Mouse (Mus musculus) cerebellum, adult 11-12 months (tissue): ENCODE data around the gene St6galnac3.
A peak's percentile ranks its signal among the peaks of the same experiment; 100 is the strongest.

Experiments used
- DNase-seq: peaks from one replicate; pipeline ENCODE4 v3.0.0; 2022

St6galnac3 gene

DNA sequence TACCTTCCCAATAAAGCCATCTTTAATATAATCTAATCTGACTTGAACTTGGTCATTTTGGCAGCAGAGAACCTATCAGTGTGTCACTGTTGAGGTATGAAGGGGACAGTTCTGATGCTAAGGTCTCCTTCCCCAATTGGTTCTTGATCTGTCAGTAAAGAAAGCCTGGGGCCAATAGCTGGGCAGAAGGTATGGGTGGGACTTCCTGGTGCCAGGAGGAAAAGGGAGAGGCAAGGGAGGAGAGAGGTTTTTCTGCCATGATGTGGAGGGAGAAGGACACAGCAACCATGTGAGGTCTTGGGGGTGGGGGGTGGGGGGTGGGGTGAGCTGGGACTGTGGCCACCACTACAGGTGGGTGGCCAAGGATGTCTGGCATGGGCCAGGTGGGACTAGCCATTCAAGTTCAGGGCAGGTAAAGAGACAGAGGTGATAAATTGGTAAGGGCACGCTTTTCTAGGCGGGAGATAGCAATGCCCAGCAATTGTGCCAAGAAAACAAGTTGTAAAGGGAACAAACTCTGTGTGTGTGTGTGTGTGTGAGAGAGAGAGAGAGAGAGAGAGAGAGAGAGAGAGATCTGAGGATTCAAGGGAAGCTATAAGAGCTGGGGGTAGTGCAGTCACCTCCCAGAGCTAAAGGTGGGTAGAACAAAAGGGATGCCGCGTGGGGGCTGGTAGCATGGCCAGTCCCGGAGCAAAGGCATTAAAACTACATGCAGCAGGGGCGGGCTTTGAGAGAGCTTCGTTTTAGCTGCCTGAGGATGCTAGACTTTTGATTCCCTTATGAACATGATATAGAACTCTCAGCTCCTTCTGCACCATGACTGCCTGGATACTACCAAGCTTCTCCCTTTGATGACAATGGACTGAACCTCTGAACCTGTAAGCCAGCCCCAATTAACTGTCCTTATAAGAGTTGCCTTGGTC lies 271.6 kb downstream of the St6galnac3 start:
- DNase-seq: no peak

DNA sequence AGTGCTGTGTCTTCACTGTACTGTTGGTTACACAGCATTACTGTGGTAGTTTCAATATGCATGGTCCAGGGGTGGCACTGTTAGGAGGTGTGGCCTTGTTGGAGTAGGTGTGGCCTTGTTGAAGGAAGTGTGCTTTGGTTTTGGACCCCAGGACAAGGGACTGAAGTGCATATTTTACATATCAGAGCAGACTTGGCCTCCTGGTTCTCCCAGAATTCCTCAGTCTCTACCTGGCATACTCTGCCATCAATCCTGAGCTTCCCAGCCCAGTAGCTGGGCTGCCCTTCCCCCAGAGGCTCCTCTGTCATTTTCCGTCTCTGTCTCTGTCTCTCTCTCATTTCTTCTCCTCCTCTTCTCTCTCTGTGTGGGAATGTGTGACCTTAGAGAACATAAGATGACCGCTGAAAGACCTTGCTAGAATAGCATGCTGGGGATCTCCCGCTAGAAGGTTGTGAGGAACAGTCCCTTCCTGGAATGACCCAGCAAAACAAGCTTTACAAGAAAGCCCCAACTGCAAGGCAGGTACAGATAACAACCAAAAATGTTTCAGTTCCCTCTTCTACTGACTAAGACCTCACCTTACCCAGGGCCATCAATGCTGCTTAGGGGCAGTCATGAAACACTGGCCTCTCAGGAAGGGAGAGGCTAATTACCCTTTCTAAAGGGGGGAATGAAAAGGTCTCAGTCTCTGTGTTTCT lies 272.5 kb downstream of the St6galnac3 start:
- no peak for DNase-seq

DNA sequence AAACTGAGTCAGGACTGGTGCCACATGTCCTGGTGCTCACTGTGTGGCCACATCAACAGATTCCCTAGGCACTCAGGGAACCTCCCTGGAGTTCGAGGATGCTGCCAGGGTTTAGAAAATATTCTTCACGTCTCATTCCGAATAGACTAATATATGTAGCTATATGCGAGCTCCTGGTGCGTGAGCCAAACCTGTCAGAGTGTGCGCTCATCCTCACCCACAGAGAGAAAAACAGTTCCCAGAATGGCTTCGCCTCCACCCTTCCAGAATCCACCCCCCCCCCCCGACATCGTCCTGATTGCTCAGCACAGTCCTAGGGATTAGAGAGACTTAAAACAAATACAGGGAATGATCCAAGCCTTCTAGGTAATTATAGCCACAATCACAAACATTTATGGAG lies 283.6 kb downstream of the St6galnac3 start:
- no peak for DNase-seq

DNA sequence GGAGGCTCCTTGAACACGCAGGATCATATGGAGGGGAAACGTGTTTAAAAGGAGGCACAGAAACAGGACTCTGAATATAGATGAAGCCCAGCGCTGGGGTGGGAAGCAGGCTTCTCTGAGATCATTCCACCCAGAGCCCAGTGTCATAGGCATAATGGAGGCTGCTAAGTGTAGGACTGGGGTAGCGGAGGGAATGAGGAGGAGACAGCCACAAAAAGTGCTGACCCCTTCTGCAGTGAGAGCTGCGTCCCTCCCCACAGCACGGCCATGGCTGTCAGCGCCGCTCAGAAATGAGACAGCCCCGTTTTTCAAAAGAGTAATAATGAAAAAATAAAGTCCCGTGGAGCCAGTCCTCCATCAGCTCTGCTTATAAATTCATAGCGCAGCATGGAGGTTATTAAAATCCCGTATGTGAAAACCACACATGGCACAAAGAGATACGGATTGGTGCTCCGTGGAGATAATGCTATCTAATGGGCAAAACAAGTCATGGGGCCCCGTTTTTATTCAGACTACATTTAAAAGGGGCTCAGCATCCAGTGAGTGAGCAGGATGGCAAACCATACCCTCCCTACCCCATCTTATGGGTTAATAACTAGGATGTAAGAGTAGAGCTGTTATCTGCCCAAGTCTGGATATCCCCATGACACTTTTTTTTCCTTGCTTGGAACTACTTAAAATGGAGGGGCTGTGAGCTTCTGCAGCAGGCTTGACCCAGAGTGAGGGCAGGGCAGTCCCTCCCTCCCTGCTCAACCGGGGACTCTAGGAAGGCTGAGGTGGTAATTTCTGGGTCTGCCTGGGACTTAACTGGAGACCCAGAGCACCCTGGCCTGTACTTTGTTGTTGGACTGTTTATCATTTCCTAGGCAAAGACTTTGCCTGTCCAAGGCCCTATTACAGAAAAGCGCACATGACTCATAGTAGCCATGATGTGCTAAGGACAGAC lies 288.6 kb downstream of the St6galnac3 start:
- no peak for DNase-seq

DNA sequence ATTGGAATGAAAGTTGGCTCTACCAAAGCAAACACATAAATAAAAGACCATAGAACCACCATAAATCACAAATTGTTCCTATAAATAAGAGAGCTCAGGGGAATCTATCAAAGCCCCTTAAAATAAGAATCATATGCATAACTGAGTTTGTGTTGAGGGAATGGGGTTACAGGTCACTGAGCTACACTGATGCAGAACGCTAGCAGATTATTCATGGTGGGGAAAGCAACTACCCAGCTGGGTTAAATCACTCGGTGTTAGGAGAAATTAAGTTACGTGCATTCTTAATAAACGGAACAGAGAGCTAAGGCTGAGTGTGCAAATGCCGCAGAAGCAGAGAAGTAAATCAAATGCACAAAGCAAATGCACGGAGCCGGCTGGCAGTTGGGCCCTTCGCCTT lies 292.0 kb downstream of the St6galnac3 start:
- DNase-seq: no peak

DNA sequence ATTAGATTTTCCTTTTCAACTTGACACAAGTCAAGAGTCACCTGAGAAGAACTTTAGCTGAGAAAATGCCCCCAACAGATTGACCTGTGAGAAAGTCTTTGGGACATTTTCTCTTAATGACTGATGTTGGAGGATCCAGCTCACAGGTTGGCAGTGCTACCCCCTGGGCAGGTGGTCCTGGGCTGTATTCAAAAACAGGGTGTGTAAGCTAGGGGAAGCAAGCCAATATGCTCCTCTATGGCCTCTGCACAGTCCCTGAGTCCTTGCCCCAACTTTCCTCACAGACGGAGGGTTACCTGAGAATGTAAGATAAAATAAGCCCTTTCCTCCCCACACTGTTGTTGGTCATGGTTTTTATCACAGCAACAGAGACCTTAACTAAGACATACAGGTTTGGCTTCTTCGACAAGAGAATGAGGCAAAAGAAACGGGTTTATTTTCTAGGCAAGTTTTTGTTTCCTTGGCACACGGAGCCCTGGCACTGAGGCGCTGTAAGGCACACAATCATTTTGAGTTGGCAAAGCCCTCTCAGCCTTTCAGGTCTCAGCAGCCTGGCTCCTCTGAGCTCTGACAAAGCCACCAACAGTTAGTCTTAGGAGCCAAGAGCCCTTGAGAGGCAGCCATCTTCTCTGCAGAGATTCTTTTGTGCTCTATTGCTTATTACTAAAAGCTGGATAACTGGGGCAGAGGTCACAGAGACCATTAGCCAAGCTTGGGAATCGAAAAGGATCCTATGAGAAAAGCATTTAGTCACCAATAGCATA lies 292.7 kb downstream of the St6galnac3 start:
- DNase-seq: peak; percentile 11

DNA sequence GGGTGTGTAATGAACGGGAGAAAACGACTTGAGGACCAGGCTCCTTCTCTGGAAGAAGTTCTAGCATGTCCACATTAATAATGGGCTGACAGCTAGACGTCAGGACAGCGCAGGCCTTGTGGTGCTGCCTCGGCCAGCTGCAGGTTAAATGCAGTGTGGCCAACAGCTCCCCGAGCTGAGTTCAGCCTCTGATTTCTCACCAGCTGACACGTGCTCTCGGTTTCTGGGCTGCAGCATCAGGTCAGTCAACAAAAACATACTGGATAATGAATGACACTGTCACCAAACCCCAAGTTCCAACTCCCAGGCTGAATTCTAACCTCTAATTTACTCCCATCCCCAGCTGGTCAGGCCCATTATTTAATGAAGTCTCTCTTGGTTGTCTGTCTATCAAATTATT lies 295.1 kb downstream of the St6galnac3 start:
- DNase-seq: no peak

DNA sequence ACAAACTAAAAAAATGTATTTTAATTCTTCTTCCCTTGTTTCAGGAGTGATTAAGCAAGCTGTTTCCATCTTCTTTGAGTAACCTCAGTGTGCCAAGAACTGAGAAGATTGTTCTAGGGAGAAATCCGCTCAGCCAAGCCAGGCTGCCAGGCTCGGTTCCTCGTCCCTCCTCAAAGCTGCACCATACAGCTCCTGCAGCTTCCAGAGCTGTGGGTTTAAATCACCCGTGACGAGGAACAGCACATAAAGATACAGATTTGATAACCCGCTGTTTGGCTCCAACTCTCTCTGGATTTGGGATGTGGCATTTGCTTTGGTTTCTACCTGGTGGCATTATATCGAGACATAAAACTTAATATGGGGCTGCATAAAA lies 303.1 kb downstream of the St6galnac3 start:
- DNase-seq: no peak

DNA sequence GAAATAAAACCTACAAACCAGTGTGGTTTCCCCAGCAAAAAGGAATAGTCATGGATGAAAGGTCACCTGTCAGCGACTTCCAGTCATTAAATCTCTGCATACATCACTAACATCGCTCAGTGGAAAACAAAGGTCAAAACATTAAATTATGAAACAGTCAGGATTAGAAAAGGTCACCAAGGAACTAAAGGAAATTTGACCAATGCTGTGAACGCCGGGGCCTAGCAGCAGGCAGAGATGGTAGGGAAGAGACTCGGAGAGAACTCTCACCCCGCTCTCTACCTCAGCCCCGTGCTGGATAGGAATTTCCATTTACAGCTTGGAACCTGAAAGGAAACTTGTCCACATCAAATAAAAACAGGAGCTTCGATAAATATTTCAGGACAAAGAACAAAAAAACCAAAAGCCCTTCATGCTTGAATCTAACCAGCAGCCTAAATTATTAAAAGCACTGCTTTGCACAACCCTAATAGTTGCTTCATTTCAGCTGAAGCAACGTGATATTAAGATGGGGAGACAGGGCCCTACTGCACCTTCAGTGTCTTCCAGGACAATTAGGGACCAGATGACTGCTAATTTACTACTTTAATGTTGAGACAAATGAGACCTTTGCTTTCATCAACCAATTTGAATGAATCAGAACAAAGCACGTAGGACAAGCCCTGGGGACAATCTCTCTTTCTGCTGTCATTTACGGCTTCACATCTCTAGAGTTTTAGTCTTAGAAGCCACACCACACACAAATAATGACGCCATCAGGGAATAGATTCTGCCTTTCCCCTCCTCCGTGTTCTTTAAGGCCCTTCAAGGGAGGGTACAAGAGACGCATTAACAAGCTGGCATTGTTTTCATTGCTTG lies 303.7 kb downstream of the St6galnac3 start:
- no peak for DNase-seq

DNA sequence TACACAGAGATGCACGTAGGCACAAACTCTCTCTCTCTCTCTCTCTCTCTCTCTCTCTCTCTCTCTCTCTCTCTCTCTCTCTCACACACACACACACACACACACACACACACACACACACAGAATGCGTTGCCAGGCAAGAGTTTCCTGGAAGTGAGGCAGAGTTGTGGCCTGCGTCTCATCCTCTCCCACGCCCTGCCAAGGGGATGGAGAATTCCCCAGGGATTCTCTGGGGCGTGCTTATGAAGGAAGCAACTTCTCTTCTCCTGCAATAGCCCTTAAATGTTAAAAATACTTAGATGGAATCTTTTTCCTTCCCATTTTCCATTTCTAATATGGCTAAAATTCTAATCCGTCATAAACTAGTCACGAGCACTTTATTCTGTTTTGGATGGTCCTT lies 305.6 kb downstream of the St6galnac3 start:
- no peak for DNase-seq

DNA sequence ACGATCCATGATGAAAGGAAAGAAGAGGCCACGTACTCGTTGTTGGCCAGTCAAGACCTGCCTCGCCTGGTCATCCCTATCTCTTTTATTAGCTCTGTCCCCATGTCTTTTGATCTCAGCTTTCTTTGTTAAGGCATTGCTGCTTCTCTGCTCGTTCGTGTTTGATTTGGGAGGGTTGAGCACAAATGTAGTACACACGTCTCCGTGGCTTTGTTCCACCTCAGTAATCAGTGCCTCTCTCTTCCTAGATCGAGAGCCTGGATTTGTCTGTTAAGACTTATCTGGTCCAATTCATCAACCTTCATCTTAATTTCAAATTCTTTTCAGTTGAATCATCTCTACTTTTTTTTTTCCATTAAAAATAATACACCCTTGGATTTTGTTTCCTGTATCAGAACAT lies 308.0 kb downstream of the St6galnac3 start:
- no peak for DNase-seq

DNA sequence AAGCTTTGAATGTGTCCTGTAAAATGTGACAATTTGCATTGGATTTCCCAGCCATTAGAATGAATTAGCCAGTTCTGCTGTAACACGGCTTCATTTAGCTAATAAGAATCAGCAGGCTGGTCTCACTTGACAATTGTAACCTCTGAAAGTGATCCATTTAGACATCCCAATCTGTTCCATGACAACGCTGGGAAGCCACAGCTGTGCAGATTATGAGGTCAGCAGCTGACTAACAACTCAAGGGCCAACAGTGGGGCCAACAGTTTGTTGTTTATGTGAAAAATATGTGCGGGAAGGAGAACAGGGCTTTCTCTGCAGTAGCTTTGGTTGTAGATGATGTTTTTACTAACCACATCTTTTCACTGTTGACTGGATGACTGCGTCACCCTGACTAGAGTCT lies 308.6 kb downstream of the St6galnac3 start:
- no peak for DNase-seq

DNA sequence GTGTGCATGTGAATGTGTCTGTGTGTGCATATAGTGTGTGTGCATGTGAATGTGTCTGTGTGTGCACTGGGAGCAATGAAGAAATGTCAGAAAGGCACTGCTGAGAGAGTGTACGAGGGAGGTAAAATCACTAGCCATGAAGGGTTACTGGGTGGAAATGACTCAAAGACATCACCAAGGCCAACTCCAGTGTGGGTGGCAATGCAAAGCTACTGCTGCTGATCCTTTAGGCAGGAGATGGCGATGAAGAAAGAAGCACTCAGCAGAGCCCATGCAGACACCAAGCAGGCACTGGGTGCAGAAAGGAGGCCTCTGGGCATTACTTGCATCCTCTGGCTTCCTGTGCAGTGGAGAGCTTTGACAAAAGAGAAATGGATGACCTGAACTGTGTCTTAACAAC lies 310.8 kb downstream of the St6galnac3 start:
- DNase-seq: no peak

DNA sequence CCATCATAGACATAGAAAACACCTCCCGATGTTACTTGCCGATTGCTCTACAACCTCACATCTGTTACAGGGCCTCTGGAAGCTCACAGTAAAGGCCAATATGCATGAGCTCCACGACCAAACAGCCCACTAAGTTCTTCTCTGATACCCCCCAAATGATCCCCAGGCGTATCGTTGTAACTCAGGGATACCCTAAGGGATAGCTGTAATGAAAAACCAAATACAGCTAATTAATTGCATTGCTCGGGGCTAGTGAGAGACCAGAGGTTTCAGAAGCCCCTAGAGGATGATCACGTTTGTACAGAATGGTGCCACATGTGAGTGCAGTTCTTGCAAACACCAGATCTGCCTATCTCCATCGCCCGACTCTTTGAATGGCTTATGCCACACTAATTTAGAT lies 315.7 kb downstream of the St6galnac3 start:
- DNase-seq: no peak

DNA sequence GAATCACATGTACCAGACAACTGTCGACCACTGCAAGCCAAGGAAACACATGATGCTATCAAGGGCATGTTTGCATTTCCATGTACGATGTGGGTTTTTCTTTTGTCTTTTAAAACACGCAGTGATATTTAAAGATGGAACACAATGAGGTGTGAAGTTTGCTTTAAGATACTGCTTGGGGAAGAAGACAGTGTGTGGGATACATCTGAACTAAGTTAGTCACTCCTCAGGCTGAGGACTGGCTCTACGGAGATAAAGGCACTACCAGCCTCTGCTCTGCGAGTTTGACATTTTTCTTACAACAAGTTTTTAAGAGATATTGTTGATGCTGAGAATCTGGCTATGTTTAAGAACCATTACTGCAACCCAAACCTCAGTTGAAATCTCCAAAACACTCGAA lies 316.6 kb downstream of the St6galnac3 start:
- DNase-seq: no peak

DNA sequence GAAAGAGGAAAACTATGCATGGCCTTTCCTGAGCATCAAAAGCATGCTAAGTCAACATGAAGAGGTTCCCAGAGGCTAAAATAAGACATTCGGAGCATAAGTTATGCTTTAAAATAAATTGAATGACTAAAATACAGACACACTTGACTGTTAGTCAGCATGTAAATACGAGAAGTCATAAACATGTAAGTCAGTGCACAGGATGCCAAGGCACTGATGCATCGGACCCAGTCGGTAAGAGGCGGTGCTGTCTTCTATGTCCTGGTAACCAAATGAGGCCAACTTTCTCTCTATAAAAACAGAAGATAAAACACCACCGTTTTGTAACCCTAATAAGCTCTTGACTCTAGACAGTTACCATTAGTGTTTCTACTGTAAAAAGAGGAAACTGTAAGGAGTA lies 317.3 kb downstream of the St6galnac3 start:
- no peak for DNase-seq

DNA sequence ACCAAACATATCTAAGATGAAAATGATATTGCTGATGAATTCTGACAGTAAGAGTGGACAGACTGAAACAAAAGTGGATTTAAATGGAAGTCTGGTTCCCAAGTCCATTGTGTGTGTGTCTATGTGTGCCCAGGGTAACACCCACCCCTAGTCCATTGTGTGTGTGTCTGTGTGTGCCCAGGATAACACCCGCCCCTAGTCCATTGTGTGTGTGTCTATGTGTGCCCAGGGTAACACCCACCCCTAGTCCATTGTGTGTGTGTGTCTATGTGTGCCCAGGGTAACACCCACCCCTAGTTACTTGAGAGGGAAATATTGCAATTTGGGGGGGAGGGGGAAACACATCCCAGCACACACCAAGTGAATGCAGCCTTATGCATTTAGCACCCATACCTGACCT lies 318.1 kb downstream of the St6galnac3 start:
- DNase-seq: no peak

DNA sequence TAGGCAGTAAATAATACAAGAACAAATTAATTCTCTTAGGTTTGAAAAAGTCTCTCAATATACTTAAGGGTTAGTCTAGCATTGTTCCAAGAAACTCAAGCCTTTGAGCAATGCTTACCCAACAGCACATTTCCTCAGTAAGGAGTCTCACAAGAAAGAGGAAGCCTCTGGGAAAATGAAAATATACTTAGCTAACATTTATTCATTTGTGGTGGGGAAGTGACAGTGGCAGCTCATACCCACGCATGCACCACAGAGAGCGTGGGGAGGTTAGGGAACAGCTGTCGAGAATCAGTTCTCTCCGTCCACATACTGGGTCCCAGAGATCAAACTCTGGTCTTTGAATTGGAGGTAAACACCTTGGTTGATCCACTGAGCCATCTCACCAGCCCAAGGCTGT lies 318.8 kb downstream of the St6galnac3 start:
- DNase-seq: no peak

DNA sequence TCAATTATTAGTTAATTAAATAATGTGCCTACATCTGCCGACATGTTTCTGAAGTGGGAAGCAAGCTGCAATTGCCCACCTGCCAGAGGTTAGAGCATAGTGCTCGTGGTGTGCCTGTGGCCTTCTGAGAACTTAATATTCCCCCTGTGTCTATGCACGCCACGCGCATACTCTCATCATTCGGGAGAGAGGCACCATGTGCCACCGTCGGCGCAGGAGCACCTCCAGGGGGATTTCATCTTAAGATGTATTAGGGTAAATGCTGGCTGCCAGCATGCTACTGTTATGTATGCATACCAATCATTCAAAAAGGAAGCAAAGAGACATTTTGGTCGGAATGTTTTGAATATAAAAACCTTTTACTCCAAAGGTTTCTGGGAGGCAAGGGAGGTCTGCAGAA lies 319.3 kb downstream of the St6galnac3 start:
- DNase-seq: no peak

DNA sequence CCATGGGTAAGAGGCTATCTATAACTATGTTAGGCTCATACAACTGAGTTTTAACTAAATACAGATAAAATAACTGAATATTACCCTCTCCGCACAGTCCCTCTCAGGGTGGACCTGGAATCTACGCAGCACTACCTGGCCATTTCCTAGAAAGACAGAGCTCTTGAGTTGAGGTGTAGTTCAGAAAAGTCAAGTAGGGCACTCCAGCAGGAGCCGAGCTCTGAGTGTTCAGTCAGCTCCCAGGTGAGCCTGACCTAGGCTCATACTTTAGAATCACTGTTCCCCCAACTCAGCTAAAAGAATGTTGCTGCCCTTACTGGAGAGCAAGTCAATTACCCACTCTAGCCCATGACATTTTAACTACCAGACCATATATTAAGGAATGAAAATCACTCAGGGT lies 324.7 kb downstream of the St6galnac3 start:
- no peak for DNase-seq

DNA sequence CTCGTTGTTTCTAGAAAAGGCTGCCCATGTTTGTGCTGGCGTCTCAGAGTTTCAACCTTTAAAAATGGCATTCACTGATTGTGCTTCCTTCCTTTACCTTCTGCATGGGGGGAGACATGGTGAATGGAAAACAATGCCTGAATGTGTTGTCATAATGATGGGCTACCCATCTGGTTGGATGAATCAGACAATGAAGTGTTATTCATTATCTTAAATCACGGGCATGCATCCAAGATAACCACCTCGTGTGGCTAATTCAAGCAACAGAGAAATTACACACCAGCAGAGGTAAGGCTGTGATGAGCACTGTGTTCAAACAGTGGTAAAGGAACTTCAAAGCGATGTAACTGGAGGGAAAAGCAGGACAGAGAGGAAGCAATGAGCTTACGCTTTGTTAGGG lies 325.4 kb downstream of the St6galnac3 start:
- DNase-seq: no peak

DNA sequence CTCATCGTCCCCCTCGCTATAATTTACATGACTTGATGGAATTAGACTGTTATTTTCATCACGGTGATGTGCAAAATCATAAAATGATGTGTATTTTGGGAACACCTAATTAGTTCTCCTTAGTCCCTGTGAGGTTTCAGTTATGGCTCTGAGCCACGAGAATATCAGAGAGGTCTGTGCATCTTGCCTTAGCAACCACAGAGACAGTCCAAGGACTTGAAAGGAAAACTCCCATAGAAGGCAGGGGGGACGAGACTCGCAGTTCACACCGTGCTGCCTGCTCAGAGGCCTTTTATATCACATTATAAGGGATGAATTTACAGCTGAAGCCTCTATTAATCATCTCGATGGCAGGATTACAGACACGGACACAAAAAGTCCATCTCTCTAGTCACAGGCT lies 327.2 kb downstream of the St6galnac3 start:
- DNase-seq: no peak
